Mouse (Mus musculus) limb, embryonic 10.5 days (tissue): ENCODE results near the gene Olfm2. TPM values are rescaled to one million over a fixed set of nuclear protein-coding genes. Genes with fewer than 3 reads are reported as not detected.
"Not testable (repeated sequence)": the region's sequence is repeated elsewhere in the genome, so short reads cannot be mapped to it uniquely, and the experiment has no call there.

Source experiments
- DNase-seq: peaks from one replicate; pipeline ENCODE4 v3.0.0-alpha.2; 2017; ENCODE audit warnings: low spot score
- H3K27ac ChIP-seq: fragments of 300-500 bp; sonication (generic); 2 replicates; pipeline ENCODE4 v1.5.1; 2016; ENCODE audit warnings: mild to moderate bottlenecking
- H3K27me3 ChIP-seq: fragments of 300-500 bp; sonication (generic); 2 replicates; pipeline ENCODE4 v1.6.1; 2016; ENCODE audit warnings: low read depth, mild to moderate bottlenecking; ENCODE audit not compliant: poor library complexity, severe bottlenecking
- H3K36me3 ChIP-seq: fragments of 300-500 bp; sonication (generic); 2 replicates; pipeline ENCODE4 v1.6.1; 2016; ENCODE audit warnings: mild to moderate bottlenecking, moderate library complexity
- H3K4me1 ChIP-seq: fragments of 300-500 bp; sonication (generic); 2 replicates; pipeline ENCODE4 v1.6.1; 2016
- H3K4me3 ChIP-seq: fragments of 300-500 bp; sonication (generic); 2 replicates; pipeline ENCODE4 v1.5.1; 2016; ENCODE audit warnings: mild to moderate bottlenecking, moderate library complexity
- H3K9me3 ChIP-seq: fragments of 300-500 bp; sonication (generic); replicated peaks from 2 replicates; pipeline ENCODE4 v1.6.1; 2016; ENCODE audit warnings: mild to moderate bottlenecking
- WGBS: fragments of 180-500 bp; shearing (Covaris S2); methylation state at CpG from one replicate; pipeline ENCODE4 v1.1.7; 2016; 5-methylcytosine and 5-hydroxymethylcytosine counted together
- polyA plus RNA-seq: library from polyadenylated mRNA; unstranded; fragments of >200 nt; fragmentation: Nextera tagmentation; extraction: Ambion mirVana; gene quantifications from 2 replicates; pipeline ENCODE4 v1.2.1, GENCODE M21; 2016

Gene Olfm2
- polyA plus RNA-seq, 1 experiment from 2014 or later, result 3.2 TPM

- H3K27me3 ChIP-seq, result no peaks in the 10 kb centered on the region
- 72% methylated on average over 3 of the region's 3 CpGs for WGBS
- peaks cover 2% of the 10 kb centered on the region for H3K4me1 ChIP-seq
- H3K27ac ChIP-seq, result no peak overlapping the region
- H3K4me3 ChIP-seq, result no peak overlapping the region
- no peaks in the 10 kb centered on the region for H3K9me3 ChIP-seq
- H3K36me3 ChIP-seq, result peaks cover 35% of the 10 kb centered on the region
- DNase-seq, result no peak
Observed at GRCm38 (mm10) chr9:20636256-20636655, 109.9 kb downstream of the Olfm2 start.

GRCm38 (mm10) chr9:20635676-20636075 lies 110.5 kb downstream of the Olfm2 start:
- not testable (repeated sequence) for DNase-seq, H3K27ac ChIP-seq, H3K4me1 ChIP-seq, H3K27me3 ChIP-seq, H3K9me3 ChIP-seq, H3K4me3 ChIP-seq
- H3K36me3 ChIP-seq, result peaks cover 35% of the 10 kb centered on the region
- 90% methylated on average over 8 of the region's 8 CpGs for WGBS

GRCm38 (mm10) chr9:20631332-20631731 lies 114.8 kb downstream of the Olfm2 start:
- Histone ChIP-seq H3K27ac (no peak overlapping the region), H3K9me3 (no peaks in the 10 kb centered on the region), H3K36me3 (peaks cover 7% of the 10 kb centered on the region; the same call in 1 of the 2 replicates), H3K4me3 (no peak overlapping the region), H3K27me3 (no peaks in the 10 kb centered on the region), H3K4me1 (no peaks in the 10 kb centered on the region)
- no peak for DNase-seq
- WGBS, result 96% methylated on average over 2 of the region's 2 CpGs

Other genes starting within 250 kb of the Olfm2 start
- 128 and 162 TPM in 2 replicates for gene Zfp266, start 224.9 kb downstream of the Olfm2 start, polyA plus RNA-seq
- gene Zfp846, start 165.1 kb downstream of the Olfm2 start, polyA plus RNA-seq, result 14.2 and 16.3 TPM in 2 replicates
- 330 TPM in 2 replicates for gene Ubl5, start 103.5 kb downstream of the Olfm2 start, polyA plus RNA-seq
- 21.5 and 21.6 TPM in 2 replicates for gene Fbxl12, start 101.6 kb downstream of the Olfm2 start, polyA plus RNA-seq
- 82.8 and 93.0 TPM in 2 replicates for gene Pin1, start 94.3 kb downstream of the Olfm2 start, polyA plus RNA-seq
- 0.06 and 0.13 TPM in 2 replicates for gene Col5a3, start 68.7 kb upstream of the Olfm2 start, polyA plus RNA-seq
- gene Rdh8, start 72.2 kb upstream of the Olfm2 start, polyA plus RNA-seq, result not detected in 2 replicates
- gene A230050P20Rik, start 122.3 kb upstream of the Olfm2 start, polyA plus RNA-seq, result 1.7 and 1.8 TPM in 2 replicates
- gene Angptl6, start 133.4 kb upstream of the Olfm2 start, polyA plus RNA-seq, result 2.4 and 2.9 TPM in 2 replicates
- 103 and 121 TPM in 2 replicates for gene Ppan, start 141.8 kb upstream of the Olfm2 start, polyA plus RNA-seq
- gene Eif3g, start 152.3 kb upstream of the Olfm2 start, polyA plus RNA-seq, result 415 and 453 TPM in 2 replicates
- 173 and 178 TPM in 2 replicates for gene Dnmt1, start 213.5 kb upstream of the Olfm2 start, polyA plus RNA-seq
- gene S1pr2, start 230.4 kb upstream of the Olfm2 start, polyA plus RNA-seq, result 47.6 and 53.7 TPM in 2 replicates